Comparison of ENCODE assay signal across 8 mouse cellular contexts in genomic region chr17:56754271-56755185, GRCm38 (mm10). TPM values are rescaled to one million over a fixed set of nuclear protein-coding genes. Genes with fewer than 3 reads are reported as not detected.
DNase-seq lines count a peak whose midpoint lies in the region; ATAC-seq and TF ChIP-seq lines count a peak whose summit lies in the region.

No protein-coding gene starts in this region.

- no peak overlapping the region for H3K9ac ChIP-seq in embryonic facial prominence, embryonic 14.5 days (ENCODE audit: low read depth, low read length)
- H3K9ac ChIP-seq in liver, embryonic 13.5 days: 0 out of 2 replicates have a peak overlapping the region, but pooled peaks have one; percentile 2
- no peak overlapping the region for H3K9ac ChIP-seq in hindbrain, embryonic 12.5 days

- WGBS in kidney, adult 2 months: 25% methylated on average over 36 of the region's 36 CpGs
- WGBS in embryonic facial prominence, embryonic 14.5 days: 6% methylated on average over 32 of the region's 36 CpGs
- 8% methylated on average over 36 of the region's 36 CpGs for WGBS in liver, embryonic 13.5 days (ENCODE audit: insufficient replicate concordance)
- 14% methylated on average over 36 of the region's 36 CpGs for whole genome bisulfite sequencing in hindbrain, embryonic 12.5 days

- peak; percentile 51 for DNase-seq in kidney, adult 2 months
- DNase-seq in kidney, adult 11 months: no peak
- DNase-seq in R1 (ENCODE audit: low read depth, low spot score): peak; percentile 51
- DNase-seq in embryonic facial prominence, embryonic 14.5 days (ENCODE audit: low spot score): no peak
- no peak for DNase-seq in liver, embryonic 13.5 days
- DNase-seq in layer of hippocampus, adult 9-10 months (ENCODE audit: low spot score): no peak
- no peak for DNase-seq in cerebellum, postnatal 10 days

- H3K27me3 ChIP-seq in kidney, adult 2 months (replicated peaks; ENCODE audit: control insufficient read depth, insufficient read depth, low read length): no peaks in the 10 kb centered on the region
- peaks cover 56% of the 10 kb centered on the region for H3K27me3 ChIP-seq in embryonic facial prominence, embryonic 14.5 days (replicated peaks; ENCODE audit: control insufficient read depth, insufficient read depth, low read length)
- H3K27me3 ChIP-seq in liver, embryonic 13.5 days: peaks cover 81% of the 10 kb centered on the region
- peaks cover 89% of the 10 kb centered on the region for H3K27me3 ChIP-seq in hindbrain, embryonic 12.5 days

- ATAC-seq in embryonic facial prominence, embryonic 14.5 days (ENCODE audit: low read depth): no peak
- ATAC-seq in liver, embryonic 13.5 days (ENCODE audit: low read depth): no peak
- ATAC-seq in hindbrain, embryonic 12.5 days (ENCODE audit: low FRiP score): no peak

- TF ChIP-seq POLR2A in kidney, adult 2 months (IDR thresholded peaks at IDR 0.05; ENCODE audit: low read depth, low read length): no peak

- peaks cover 4% of the 10 kb centered on the region; the same call in 1 of the 2 replicates for H3K4me1 ChIP-seq in kidney, adult 2 months (ENCODE audit: control insufficient read depth, insufficient read depth, low read length)
- peaks cover 17% of the 10 kb centered on the region for H3K4me1 ChIP-seq in embryonic facial prominence, embryonic 14.5 days (ENCODE audit: control insufficient read depth, insufficient read depth, low read length)
- peaks cover 60% of the 10 kb centered on the region for H3K4me1 ChIP-seq in liver, embryonic 13.5 days (replicated peaks)
- H3K4me1 ChIP-seq in hindbrain, embryonic 12.5 days: peaks cover 18% of the 10 kb centered on the region

- no peaks in the 10 kb centered on the region for H3K9me3 ChIP-seq in embryonic facial prominence, embryonic 14.5 days (ENCODE audit: control insufficient read depth, low read length)
- H3K9me3 ChIP-seq in liver, embryonic 13.5 days (replicated peaks): no peaks in the 10 kb centered on the region
- no peaks in the 10 kb centered on the region for H3K9me3 ChIP-seq in hindbrain, embryonic 12.5 days (replicated peaks)

- no peak overlapping the region for H3K27ac ChIP-seq in kidney, adult 2 months (ENCODE audit: insufficient read depth, low read depth, low read length)
- no peak overlapping the region for H3K27ac ChIP-seq in embryonic facial prominence, embryonic 14.5 days (replicated peaks; ENCODE audit: low read depth, low read length)
- H3K27ac ChIP-seq in liver, embryonic 13.5 days: no peak overlapping the region
- H3K27ac ChIP-seq in hindbrain, embryonic 12.5 days: no peak overlapping the region

- no peak overlapping the region for H3K4me3 ChIP-seq in kidney, adult 2 months (ENCODE audit: insufficient read depth, low read depth, low read length)
- H3K4me3 ChIP-seq in embryonic facial prominence, embryonic 14.5 days (ENCODE audit: low read depth, low read length): peak overlapping the region; percentile 7; the same call in 1 of the 2 replicates
- H3K4me3 ChIP-seq in liver, embryonic 13.5 days (replicated peaks): peak overlapping the region; percentile 22
- H3K4me3 ChIP-seq in hindbrain, embryonic 12.5 days: no peak overlapping the region

- H3K4me2 ChIP-seq in embryonic facial prominence, embryonic 14.5 days (ENCODE audit: low read depth, low read length): peak overlapping the region; percentile 28
- peak overlapping the region; percentile 38 for H3K4me2 ChIP-seq in liver, embryonic 13.5 days
- H3K4me2 ChIP-seq in hindbrain, embryonic 12.5 days (replicated peaks): no peak overlapping the region

- H3K36me3 ChIP-seq in kidney, adult 2 months (ENCODE audit: control insufficient read depth, insufficient read depth, low read length): no peaks in the 10 kb centered on the region
- H3K36me3 ChIP-seq in embryonic facial prominence, embryonic 14.5 days (ENCODE audit: control insufficient read depth, insufficient read depth, low read length): no peaks in the 10 kb centered on the region
- no peaks in the 10 kb centered on the region for H3K36me3 ChIP-seq in liver, embryonic 13.5 days
- H3K36me3 ChIP-seq in hindbrain, embryonic 12.5 days: no peaks in the 10 kb centered on the region

- TF ChIP-seq CTCF in kidney, adult 2 months (conservative IDR thresholded peaks at IDR 0.05; ENCODE audit: insufficient read depth, insufficient read length, low read depth, low read length): no peak

RNA-seq across cellular contexts. Expression of gene Nrtn, which starts 2.8 kb away (rescaled TPM):
- polyA plus RNA-seq in kidney, adult 2 months (2012; rRNA removed): 19.2 and 27.1 TPM in 2 replicates
- polyA plus RNA-seq in embryonic facial prominence, embryonic 14.5 days (2014; fragmentation: Nextera tagmentation; extraction: Ambion mirVana): 14.0 and 17.4 TPM in 2 replicates
- polyA plus RNA-seq in liver, embryonic 13.5 days (2015; fragmentation: Nextera tagmentation; extraction: Ambion mirVana): 1.00 and 1.0 TPM in 2 replicates
- 3.9 and 5.1 TPM in 2 replicates for polyA plus RNA-seq in hindbrain, embryonic 12.5 days (2016; fragmentation: Nextera tagmentation; extraction: Ambion mirVana)

RNA-seq across cellular contexts. Expression of gene Dus3l, which starts 10.0 kb away (rescaled TPM):
- polyA plus RNA-seq in kidney, adult 2 months (2012; rRNA removed): 43.6 and 55.2 TPM in 2 replicates
- 33.3 and 42.0 TPM in 2 replicates for polyA plus RNA-seq in embryonic facial prominence, embryonic 14.5 days (2014; fragmentation: Nextera tagmentation; extraction: Ambion mirVana)
- 17.2 and 17.5 TPM in 2 replicates for polyA plus RNA-seq in liver, embryonic 13.5 days (2015; fragmentation: Nextera tagmentation; extraction: Ambion mirVana)
- 46.8 and 47.6 TPM in 2 replicates for polyA plus RNA-seq in hindbrain, embryonic 12.5 days (2016; fragmentation: Nextera tagmentation; extraction: Ambion mirVana)

RNA-seq across cellular contexts. Expression of gene Prr22, which starts 15.5 kb away (rescaled TPM):
- polyA plus RNA-seq in kidney, adult 2 months (2012; rRNA removed): 1.9 and 2.3 TPM in 2 replicates
- polyA plus RNA-seq in embryonic facial prominence, embryonic 14.5 days (2014; fragmentation: Nextera tagmentation; extraction: Ambion mirVana): 0.61 and 1.2 TPM in 2 replicates
- polyA plus RNA-seq in liver, embryonic 13.5 days (2015; fragmentation: Nextera tagmentation; extraction: Ambion mirVana): 0.45 and 0.61 TPM in 2 replicates
- polyA plus RNA-seq in hindbrain, embryonic 12.5 days (2016; fragmentation: Nextera tagmentation; extraction: Ambion mirVana): 1.3 and 1.7 TPM in 2 replicates

RNA-seq across cellular contexts. Expression of gene Vmac, which starts 36.7 kb away (rescaled TPM):
- polyA plus RNA-seq in kidney, adult 2 months (2012; rRNA removed): 32.8 and 33.0 TPM in 2 replicates
- 18.6 and 21.4 TPM in 2 replicates for polyA plus RNA-seq in embryonic facial prominence, embryonic 14.5 days (2014; fragmentation: Nextera tagmentation; extraction: Ambion mirVana)
- 2.6 and 3.2 TPM in 2 replicates for polyA plus RNA-seq in liver, embryonic 13.5 days (2015; fragmentation: Nextera tagmentation; extraction: Ambion mirVana)
- 15.3 and 18.1 TPM in 2 replicates for polyA plus RNA-seq in hindbrain, embryonic 12.5 days (2016; fragmentation: Nextera tagmentation; extraction: Ambion mirVana)

RNA-seq across cellular contexts. Expression of gene Ndufa11, which starts 37.0 kb away (rescaled TPM):
- 897 and 907 TPM in 2 replicates for polyA plus RNA-seq in kidney, adult 2 months (2012; rRNA removed)
- polyA plus RNA-seq in embryonic facial prominence, embryonic 14.5 days (2014; fragmentation: Nextera tagmentation; extraction: Ambion mirVana): 424 and 466 TPM in 2 replicates
- 229 and 268 TPM in 2 replicates for polyA plus RNA-seq in liver, embryonic 13.5 days (2015; fragmentation: Nextera tagmentation; extraction: Ambion mirVana)
- 323 and 382 TPM in 2 replicates for polyA plus RNA-seq in hindbrain, embryonic 12.5 days (2016; fragmentation: Nextera tagmentation; extraction: Ambion mirVana)

Comparison
In these comparisons a context has a peak if more than half of its experiments do, and no peak if none do; other contexts are left out.
1. DNase-seq: peak in kidney, adult 2 months (single experiment) and R1 (single experiment); none in kidney, adult 11 months (single experiment), embryonic facial prominence, embryonic 14.5 days (single experiment), liver, embryonic 13.5 days (single experiment), layer of hippocampus, adult 9-10 months (single experiment) and cerebellum, postnatal 10 days (0 of 2).
2. H3K4me3 ChIP-seq: peak in embryonic facial prominence, embryonic 14.5 days (single experiment) and liver, embryonic 13.5 days (single experiment); none in kidney, adult 2 months (single experiment) and hindbrain, embryonic 12.5 days (single experiment).